Mouse (Mus musculus): ENCODE measurements around the gene Erich4.

DNA sequence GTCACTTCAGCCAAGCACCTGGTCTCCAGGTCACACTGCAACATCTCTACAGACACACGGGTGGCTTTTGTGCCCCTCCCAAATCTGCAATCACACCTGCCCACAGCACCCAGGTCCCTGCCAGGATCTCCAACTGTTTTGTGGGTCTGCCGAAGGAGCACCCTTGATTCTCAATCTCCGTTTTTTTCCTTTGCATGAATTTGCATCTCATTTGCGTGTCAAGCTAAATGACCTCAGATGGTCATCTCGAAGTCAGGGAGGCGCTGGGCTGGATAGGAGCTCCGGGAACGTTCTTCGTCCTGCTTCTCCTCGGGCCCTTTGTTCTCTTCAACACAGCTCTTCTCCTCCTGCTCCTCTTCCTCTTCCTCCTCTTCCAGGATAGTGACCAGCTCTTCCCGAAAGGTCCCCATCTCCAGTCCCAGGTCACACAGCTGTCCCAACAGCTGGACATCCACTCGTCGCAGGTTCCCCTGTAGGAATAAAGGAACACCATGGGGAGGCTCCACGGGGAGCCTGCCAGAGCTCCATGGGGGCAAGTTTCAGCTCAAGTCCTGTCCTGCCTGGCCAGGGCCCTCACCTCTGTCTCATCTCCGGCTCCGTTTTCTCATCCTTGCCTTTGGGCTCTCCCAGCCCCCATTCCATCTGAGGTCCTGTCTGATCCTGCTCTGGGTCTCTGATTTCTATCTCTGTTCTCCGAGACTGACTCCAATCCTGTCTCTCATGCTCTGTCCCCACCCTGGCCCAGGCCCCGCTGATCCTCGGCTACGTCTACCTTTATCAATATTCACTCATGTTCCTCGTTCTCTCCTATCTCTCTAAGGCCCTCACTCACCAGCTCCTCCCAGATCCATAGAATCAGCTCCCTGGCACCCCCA lies 624 bp downstream of the Erich4 start:
- TF ChIP-seq HCFC1 (IDR thresholded peaks at IDR 0.05; ENCODE audit: borderline replicate concordance, insufficient read depth, low read length) (no peak), ZNF384 (IDR thresholded peaks at IDR 0.05; ENCODE audit: low read depth, low read length) (no peak)

All from ES-E14 (cell line).